Mouse (Mus musculus) heart, embryonic 16.5 days (tissue): ENCODE measurements at regions not wholly inside any gene's neighbourhood (a gene's known extent, or its start where the extent isn't known, plus 50 kb on each side); places are given as distances from the start of the nearest gene placed in this dataset.
A peak's percentile ranks its signal among the peaks of the same experiment; 100 is the strongest.

Source experiments
- ATAC-seq: fragments of 200-750 bp; cut with Nextera tagmentation; replicated peaks from 2 replicates; pipeline ENCODE4 v1.8.0; 2017; ENCODE audit warnings: moderate number of reproducible peaks; ENCODE audit not compliant: insufficient read depth, low FRiP score; ENCODE audit errors: extremely low read depth
- H3K27ac ChIP-seq: fragments of 300-500 bp; sonication (generic); 2 replicates; pipeline ENCODE4 v1.5.1; 2014; ENCODE audit warnings: mild to moderate bottlenecking, low read length, control low read depth, moderate library complexity
- H3K27me3 ChIP-seq: fragments of 300-500 bp; sonication (generic); 2 replicates; pipeline ENCODE4 v1.6.1; 2014; ENCODE audit warnings: low read length, mixed read lengths; ENCODE audit not compliant: control insufficient read depth, insufficient read depth
- H3K36me3 ChIP-seq: fragments of 300-500 bp; sonication (generic); 2 replicates; pipeline ENCODE4 v1.6.1; 2014; ENCODE audit not compliant: control insufficient read depth, insufficient read depth
- H3K4me1 ChIP-seq: fragments of 300-500 bp; sonication (generic); 2 replicates; pipeline ENCODE4 v1.6.1; 2014; ENCODE audit warnings: low read length, mixed read lengths; ENCODE audit not compliant: control insufficient read depth, insufficient read depth
- H3K4me2 ChIP-seq: fragments of 300-500 bp; sonication (generic); 2 replicates; pipeline ENCODE4 v1.6.1; 2014; ENCODE audit warnings: low read depth, mild to moderate bottlenecking, control low read depth, low read length
- H3K4me3 ChIP-seq: fragments of 300-500 bp; sonication (generic); 2 replicates; pipeline ENCODE4 v1.5.1; 2014; ENCODE audit warnings: mild to moderate bottlenecking, control low read depth, low read length
- H3K9ac ChIP-seq: fragments of 300-500 bp; sonication (generic); 2 replicates; pipeline ENCODE4 v1.6.1; 2014; ENCODE audit warnings: low read length, control low read depth
- H3K9me3 ChIP-seq: fragments of 300-500 bp; sonication (generic); replicated peaks from 2 replicates; pipeline ENCODE4 v1.6.1; 2016; ENCODE audit warnings: low read length; ENCODE audit not compliant: control insufficient read depth
- whole genome bisulfite sequencing: fragments of 180-500 bp; shearing (Covaris S2); extraction: QIAGEN DNeasy Blood & Tissue Kit; methylation state at CpG from one replicate; pipeline ENCODE4 v1.1.7; 2014; 5-methylcytosine and 5-hydroxymethylcytosine counted together

DNA sequence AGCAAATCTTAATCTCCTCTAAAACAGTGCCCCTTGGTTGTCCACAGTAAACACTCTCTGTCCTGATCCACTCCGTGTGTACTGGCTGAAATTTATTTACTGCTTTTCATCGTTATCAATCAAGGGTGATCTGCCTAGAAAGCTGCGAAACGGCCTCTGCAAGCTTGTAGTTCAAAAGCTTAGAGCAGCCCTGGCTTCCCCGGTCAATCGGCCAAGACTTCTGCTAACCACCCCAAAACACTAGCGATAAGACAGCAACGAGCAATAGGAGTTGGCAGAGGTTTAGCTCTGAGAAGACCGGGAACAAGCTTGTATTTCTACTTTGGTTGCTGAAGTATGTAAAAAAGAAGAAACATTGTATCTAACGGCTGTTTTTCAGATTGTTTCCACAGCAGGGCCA, 201.8 kb downstream of the Sptssa start:
- Histone ChIP-seq H3K9me3 (no peaks in the 10 kb centered on the region), H3K9ac (no peak overlapping the region), H3K4me1 (peaks cover 8% of the 10 kb centered on the region), H3K4me2 (no peak overlapping the region), H3K36me3 (no peaks in the 10 kb centered on the region), H3K27ac (peak overlapping the region; percentile 25; the same call in 1 of the 2 replicates), H3K4me3 (no peak overlapping the region), H3K27me3 (no peaks in the 10 kb centered on the region)
- no peak for ATAC-seq
- 78% methylated on average over 10 of the region's 10 CpGs for WGBS

DNA sequence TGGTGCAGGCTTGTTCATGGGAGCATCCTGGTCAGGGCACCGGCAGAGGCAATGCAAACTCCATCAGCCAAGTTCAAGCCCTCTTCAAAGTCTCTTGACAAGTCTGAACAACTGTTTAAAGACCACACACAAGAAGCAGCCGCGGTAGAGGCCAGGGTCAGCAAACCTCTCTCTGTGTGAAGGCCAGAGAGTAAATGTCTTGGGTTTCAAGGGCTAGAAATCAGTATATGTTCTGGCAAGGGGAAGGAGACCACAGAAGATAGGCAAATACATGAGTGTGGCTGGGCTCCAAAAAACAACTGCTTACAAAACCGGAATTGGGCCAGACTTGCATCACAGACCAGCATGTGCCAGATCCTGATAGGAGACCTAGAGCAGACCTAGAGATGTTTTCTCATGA, 203.0 kb downstream of the Sptssa start:
- Histone ChIP-seq H3K27me3 (no peaks in the 10 kb centered on the region), H3K4me2 (no peak overlapping the region), H3K27ac (no peak overlapping the region), H3K9ac (no peak overlapping the region), H3K4me3 (no peak overlapping the region), H3K9me3 (no peaks in the 10 kb centered on the region), H3K4me1 (0 out of 2 replicates have a peak, but pooled peaks cover 2% of the 10 kb centered on the region), H3K36me3 (no peaks in the 10 kb centered on the region)
- WGBS: 52% methylated on average over 4 of the region's 4 CpGs
- 0 out of 2 replicates have a peak, but pooled peaks have one; percentile 55 for ATAC-seq

GRCm38 (mm10) chr12:54450369-54450768, 206.0 kb downstream of the Sptssa start:
- H3K4me2 ChIP-seq: no peak overlapping the region
- no peaks in the 10 kb centered on the region for H3K36me3 ChIP-seq
- H3K27ac ChIP-seq: no peak overlapping the region
- no peaks in the 10 kb centered on the region for H3K27me3 ChIP-seq
- no peak for ATAC-seq
- WGBS: 62% methylated on average over 10 of the region's 10 CpGs
- H3K4me1 ChIP-seq: 0 out of 2 replicates have a peak, but pooled peaks cover 2% of the 10 kb centered on the region
- H3K9ac ChIP-seq: no peak overlapping the region
- H3K4me3 ChIP-seq: no peak overlapping the region
- H3K9me3 ChIP-seq: no peaks in the 10 kb centered on the region

- Histone ChIP-seq H3K4me2 (no peak overlapping the region), H3K9me3 (no peaks in the 10 kb centered on the region), H3K27ac (no peak overlapping the region), H3K4me1 (0 out of 2 replicates have a peak, but pooled peaks cover 2% of the 10 kb centered on the region), H3K4me3 (no peak overlapping the region), H3K36me3 (no peaks in the 10 kb centered on the region), H3K27me3 (no peaks in the 10 kb centered on the region), H3K9ac (no peak overlapping the region)
- ATAC-seq: no peak
- 46% methylated on average over 2 of the region's 2 CpGs for WGBS
Measured at GRCm38 (mm10) chr12:54448221-54448620, 208.2 kb downstream of the Sptssa start.

DNA sequence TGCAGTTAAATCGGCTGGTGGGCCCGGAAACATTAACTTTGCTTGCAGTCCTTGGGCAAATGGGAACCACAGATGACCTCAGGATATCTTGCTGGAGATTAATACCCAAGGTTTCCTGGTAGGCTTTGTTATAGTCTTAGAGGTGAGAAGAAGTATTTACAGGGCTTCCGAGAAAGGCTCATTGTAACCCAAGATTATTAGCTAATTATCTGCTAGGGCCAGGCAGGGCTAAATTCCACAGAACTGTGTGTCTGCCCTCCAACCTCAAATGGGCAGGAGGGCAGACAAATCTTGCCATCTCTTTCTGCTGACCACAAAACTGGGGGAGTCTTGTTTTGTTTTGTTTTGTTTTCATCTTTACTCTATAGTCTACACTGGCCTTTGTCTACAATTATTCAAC, 209.0 kb downstream of the Sptssa start:
- 72% methylated on average over 3 of the region's 3 CpGs for WGBS
- Histone ChIP-seq H3K4me2 (no peak overlapping the region), H3K4me1 (0 out of 2 replicates have a peak, but pooled peaks cover 2% of the 10 kb centered on the region), H3K27me3 (no peaks in the 10 kb centered on the region), H3K9me3 (no peaks in the 10 kb centered on the region), H3K4me3 (no peak overlapping the region), H3K27ac (no peak overlapping the region), H3K9ac (no peak overlapping the region), H3K36me3 (no peaks in the 10 kb centered on the region)
- ATAC-seq: no peak

GRCm38 (mm10) chr12:54446356-54446755, 210.0 kb downstream of the Sptssa start:
- WGBS: 73% methylated on average over 7 of the region's 7 CpGs
- Histone ChIP-seq H3K36me3 (no peaks in the 10 kb centered on the region), H3K4me1 (0 out of 2 replicates have a peak, but pooled peaks cover 2% of the 10 kb centered on the region), H3K9me3 (no peaks in the 10 kb centered on the region), H3K27ac (no peak overlapping the region), H3K4me2 (no peak overlapping the region), H3K9ac (no peak overlapping the region), H3K4me3 (no peak overlapping the region), H3K27me3 (no peaks in the 10 kb centered on the region)
- no peak for ATAC-seq

GRCm38 (mm10) chr12:54444416-54444815, 212.0 kb downstream of the Sptssa start:
- WGBS: 71% methylated on average over 4 of the region's 4 CpGs
- no peak overlapping the region for H3K4me2 ChIP-seq
- H3K27ac ChIP-seq: no peak overlapping the region
- no peaks in the 10 kb centered on the region for H3K27me3 ChIP-seq
- ATAC-seq: no peak
- H3K4me1 ChIP-seq: 0 out of 2 replicates have a peak, but pooled peaks cover 2% of the 10 kb centered on the region
- no peaks in the 10 kb centered on the region for H3K36me3 ChIP-seq
- H3K9ac ChIP-seq: no peak overlapping the region
- no peak overlapping the region for H3K4me3 ChIP-seq
- no peaks in the 10 kb centered on the region for H3K9me3 ChIP-seq

DNA sequence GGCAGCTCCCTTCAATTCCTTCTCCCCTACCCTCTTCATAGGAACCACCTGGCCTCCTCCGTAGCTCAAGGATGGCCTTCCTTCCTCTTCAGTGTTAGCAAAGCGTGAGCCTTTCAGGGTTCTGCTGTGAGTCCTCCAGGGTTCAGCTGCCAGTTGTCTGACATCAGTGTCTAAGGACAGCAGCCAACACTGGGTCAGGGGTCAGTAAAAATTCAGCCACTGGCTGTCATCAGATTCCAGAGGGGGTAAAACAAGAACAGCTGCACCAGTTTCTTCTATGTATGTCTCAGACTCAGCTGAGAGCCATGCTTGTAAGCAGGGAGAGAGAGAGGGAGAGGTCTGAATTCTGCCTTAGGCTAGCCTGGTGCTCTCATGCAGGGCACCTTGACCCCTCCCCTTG, 213.1 kb downstream of the Sptssa start:
- H3K4me3 ChIP-seq: no peak overlapping the region
- H3K27ac ChIP-seq: no peak overlapping the region
- H3K9me3 ChIP-seq: no peaks in the 10 kb centered on the region
- H3K4me1 ChIP-seq: no peaks in the 10 kb centered on the region
- H3K27me3 ChIP-seq: no peaks in the 10 kb centered on the region
- no peak overlapping the region for H3K4me2 ChIP-seq
- no peak overlapping the region for H3K9ac ChIP-seq
- 53% methylated on average over 2 of the region's 2 CpGs for WGBS
- no peak for ATAC-seq
- no peaks in the 10 kb centered on the region for H3K36me3 ChIP-seq

GRCm38 (mm10) chr12:54442408-54442807, 214.0 kb downstream of the Sptssa start:
- Histone ChIP-seq H3K9me3 (no peaks in the 10 kb centered on the region), H3K27ac (no peak overlapping the region), H3K4me1 (no peaks in the 10 kb centered on the region), H3K4me2 (no peak overlapping the region), H3K9ac (no peak overlapping the region), H3K36me3 (no peaks in the 10 kb centered on the region), H3K4me3 (no peak overlapping the region), H3K27me3 (no peaks in the 10 kb centered on the region)
- no peak for ATAC-seq
- WGBS: 63% methylated on average over 11 of the region's 11 CpGs
